ENCODE assay signal across 25 mouse cellular contexts in the genomic region with DNA sequence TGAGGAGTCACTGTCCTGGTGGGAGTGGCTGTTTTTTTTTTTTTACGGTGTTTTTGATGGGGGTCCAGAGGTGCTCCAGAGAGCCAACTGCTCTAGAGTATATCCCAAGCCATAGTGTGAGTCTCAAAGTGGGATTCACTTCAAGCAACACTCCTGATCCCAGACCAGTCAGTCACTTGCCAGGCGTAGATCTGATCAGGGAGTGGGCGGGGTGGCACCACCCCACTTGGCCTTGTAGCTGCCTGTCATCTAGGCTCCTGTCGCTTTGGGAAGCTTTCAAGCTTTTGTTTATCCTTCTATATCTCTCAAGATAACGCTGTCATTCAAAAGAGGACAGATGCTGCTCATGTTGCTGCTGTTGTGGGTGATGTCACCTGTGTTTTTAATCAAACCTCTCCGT.
DNase-seq lines count a peak whose midpoint lies in the region; ATAC-seq and TF ChIP-seq lines count a peak whose summit lies in the region.
"Had no signal": no experiment of that assay in that cellular context is flagged by ENCODE, and none has a peak within 500 bp of the region (broad histone marks: within the 10 kb centered on the region; RNA-seq: fewer than 3 reads in every experiment).

No protein-coding gene starts in this region.

- no peak overlapping the region for H3K4me3 ChIP-seq in cerebellum, adult 2 months (replicated peaks; ENCODE audit: insufficient read depth, low read depth, low read length)
- no peak overlapping the region for H3K4me3 ChIP-seq in stomach, embryonic 15.5 days (replicated peaks)
- H3K4me3 ChIP-seq in stomach, postnatal 0 days (ENCODE audit: low read depth, low read length), result no peak overlapping the region
- H3K4me3 ChIP-seq in heart, adult 2 months, result no peak overlapping the region
- H3K4me3 ChIP-seq: embryonic facial prominence, embryonic 13.5 days; erythroblast, embryonic 14.5 days; forebrain, embryonic 12.5 days; hindbrain, embryonic 10.5 days; hindbrain, embryonic 15.5 days; limb, embryonic 13.5 days had no signal

- no peak for TF ChIP-seq EP300 in stomach, postnatal 0 days (optimal IDR thresholded peaks at IDR 0.05)
- TF ChIP-seq EP300 in heart, adult 2 months (IDR thresholded peaks at IDR 0.05; ENCODE audit: insufficient read depth, low read depth, low read length), result no peak

- ATAC-seq in stomach, embryonic 15.5 days (ENCODE audit: insufficient read depth, low FRiP score, low read depth), result peak; percentile 56; the same call in 1 of the 2 replicates
- no peak for ATAC-seq in stomach, postnatal 0 days (ENCODE audit: low FRiP score, low TSS enrichment)
- ATAC-seq in erythroid progenitor cell, adult 5-6 weeks (replicated peaks; ENCODE audit: low FRiP score, poor library complexity, severe bottlenecking), result peak; percentile 81
- ATAC-seq in megakaryocyte-erythroid progenitor cell, adult 5-6 weeks (replicated peaks; ENCODE audit: low FRiP score, low TSS enrichment, poor library complexity, severe bottlenecking), result peak; percentile 60; the same call in 1 of the 2 replicates
- ATAC-seq: forebrain, postnatal 0 days; inflammation-experienced regulatory T-cells, adult 6 months; midbrain, embryonic 16.5 days; Patski had no signal

- DNase-seq in cerebellum, adult 2 months, result no peak
- DNase-seq in cerebellum, adult 11-12 months, result no peak
- DNase-seq in stomach, postnatal 0 days (ENCODE audit: low spot score), result no peak
- no peak for DNase-seq in heart, adult 2 months
- DNase-seq in spleen, adult 18-20 months, result no peak
- DNase-seq: forebrain, postnatal 0 days; kidney, adult 2 months; kidney, postnatal 4 days; right cerebral cortex, adult 18-20 months; right cerebral cortex, postnatal 4 days; thymus, postnatal 14 days had no signal

- WGBS in cerebellum, adult 2 months, result 64% methylated on average over 6 of the region's 6 CpGs
- 42% methylated on average over 6 of the region's 6 CpGs for WGBS in stomach, embryonic 15.5 days
- WGBS in stomach, postnatal 0 days, result 46% methylated on average over 6 of the region's 6 CpGs
- WGBS in heart, adult 2 months, result 56% methylated on average over 6 of the region's 6 CpGs

- no peaks in the 10 kb centered on the region for H3K9me3 ChIP-seq in stomach, embryonic 15.5 days
- H3K9me3 ChIP-seq in stomach, postnatal 0 days (ENCODE audit: control insufficient read depth, low read length), result no peaks in the 10 kb centered on the region
- H3K9me3 ChIP-seq: embryonic facial prominence, embryonic 13.5 days; forebrain, embryonic 12.5 days; G1E; hindbrain, embryonic 10.5 days; hindbrain, embryonic 15.5 days; limb, embryonic 13.5 days had no signal

- no peaks in the 10 kb centered on the region for H3K36me3 ChIP-seq in stomach, embryonic 15.5 days
- H3K36me3 ChIP-seq in stomach, postnatal 0 days (ENCODE audit: control insufficient read depth, insufficient read depth, low read length), result no peaks in the 10 kb centered on the region
- no peaks in the 10 kb centered on the region for H3K36me3 ChIP-seq in heart, adult 2 months (ENCODE audit: control insufficient read depth, insufficient read depth, low read length)
- H3K36me3 ChIP-seq: embryonic facial prominence, embryonic 13.5 days; forebrain, embryonic 12.5 days; hindbrain, embryonic 10.5 days; hindbrain, embryonic 15.5 days; limb, embryonic 13.5 days had no signal

- H3K4me2 ChIP-seq in stomach, embryonic 15.5 days, result no peak overlapping the region
- H3K4me2 ChIP-seq in stomach, postnatal 0 days (replicated peaks; ENCODE audit: low read depth), result no peak overlapping the region
- H3K4me2 ChIP-seq: embryonic facial prominence, embryonic 13.5 days; forebrain, embryonic 12.5 days; hindbrain, embryonic 15.5 days; limb, embryonic 13.5 days; midbrain, embryonic 11.5 days had no signal

- H3K79me2 ChIP-seq in heart, adult 2 months (replicated peaks; ENCODE audit: control insufficient read depth, insufficient read depth, low read length), result no peaks in the 10 kb centered on the region

- peaks cover 28% of the 10 kb centered on the region for H3K4me1 ChIP-seq in cerebellum, adult 2 months (ENCODE audit: control insufficient read depth, insufficient read depth, low read length)
- H3K4me1 ChIP-seq in stomach, embryonic 15.5 days, result 0 out of 2 replicates have a peak, but pooled peaks cover 4% of the 10 kb centered on the region
- no peaks in the 10 kb centered on the region for H3K4me1 ChIP-seq in stomach, postnatal 0 days (replicated peaks; ENCODE audit: control insufficient read depth, insufficient read depth)
- H3K4me1 ChIP-seq in heart, adult 2 months (ENCODE audit: control insufficient read depth, insufficient read depth, low read length), result no peaks in the 10 kb centered on the region; the same call in 1 of the 2 replicates
- H3K4me1 ChIP-seq: forebrain, embryonic 12.5 days; hindbrain, embryonic 10.5 days had no signal

- peak overlapping the region; percentile 76 for H3K27ac ChIP-seq in cerebellum, adult 2 months (ENCODE audit: insufficient read depth, low read length)
- no peak overlapping the region for H3K27ac ChIP-seq in stomach, embryonic 15.5 days
- H3K27ac ChIP-seq in stomach, postnatal 0 days (replicated peaks), result no peak overlapping the region
- no peak overlapping the region for H3K27ac ChIP-seq in heart, adult 2 months
- H3K27ac ChIP-seq: embryonic facial prominence, embryonic 13.5 days; forebrain, embryonic 12.5 days; hindbrain, embryonic 10.5 days; hindbrain, embryonic 15.5 days; limb, embryonic 13.5 days had no signal

- intact Hi-C loops in heart, adult 2 months (cut with DNase I), result no loop called here

- H3K27me3 ChIP-seq in cerebellum, adult 2 months (ENCODE audit: control insufficient read depth, insufficient read depth, low read length), result no peaks in the 10 kb centered on the region
- H3K27me3 ChIP-seq in stomach, embryonic 15.5 days (replicated peaks), result no peaks in the 10 kb centered on the region
- no peaks in the 10 kb centered on the region for H3K27me3 ChIP-seq in stomach, postnatal 0 days (ENCODE audit: control insufficient read depth, insufficient read depth, low read length)
- no peaks in the 10 kb centered on the region for H3K27me3 ChIP-seq in heart, adult 2 months (ENCODE audit: control insufficient read depth, insufficient read depth, low read length)
- H3K27me3 ChIP-seq: embryonic facial prominence, embryonic 13.5 days; forebrain, embryonic 12.5 days; hindbrain, embryonic 15.5 days; limb, embryonic 13.5 days; Patski had no signal

- no peak for TF ChIP-seq POLR2A in cerebellum, adult 2 months (IDR thresholded peaks at IDR 0.05; ENCODE audit: borderline replicate concordance, insufficient read depth, low read length)
- TF ChIP-seq POLR2A in heart, adult 2 months (IDR thresholded peaks at IDR 0.05; ENCODE audit: insufficient read depth, low read depth, low read length), result no peak

- H3K9ac ChIP-seq in stomach, embryonic 15.5 days, result no peak overlapping the region
- H3K9ac ChIP-seq in stomach, postnatal 0 days (ENCODE audit: low read length), result no peak overlapping the region
- no peak overlapping the region for H3K9ac ChIP-seq in heart, adult 2 months (ENCODE audit: low read depth, low read length)
- H3K9ac ChIP-seq: embryonic facial prominence, embryonic 13.5 days; forebrain, embryonic 12.5 days; forebrain, postnatal 0 days; hindbrain, embryonic 15.5 days; limb, embryonic 13.5 days had no signal

- TF ChIP-seq CTCF in cerebellum, adult 2 months (IDR thresholded peaks at IDR 0.05; ENCODE audit: borderline replicate concordance, insufficient read depth, low read depth, low read length), result no peak
- TF ChIP-seq CTCF in stomach, postnatal 0 days (IDR thresholded peaks at IDR 0.05; ENCODE audit: low read depth), result no peak
- no peak for TF ChIP-seq CTCF in heart, adult 2 months (IDR thresholded peaks at IDR 0.05)
